Mouse (Mus musculus): ENCODE measurements at regions not wholly inside any gene's neighbourhood (a gene's known extent, or its start where the extent isn't known, plus 50 kb on each side); places are given as distances from the start of the nearest gene placed in this dataset.

DNA sequence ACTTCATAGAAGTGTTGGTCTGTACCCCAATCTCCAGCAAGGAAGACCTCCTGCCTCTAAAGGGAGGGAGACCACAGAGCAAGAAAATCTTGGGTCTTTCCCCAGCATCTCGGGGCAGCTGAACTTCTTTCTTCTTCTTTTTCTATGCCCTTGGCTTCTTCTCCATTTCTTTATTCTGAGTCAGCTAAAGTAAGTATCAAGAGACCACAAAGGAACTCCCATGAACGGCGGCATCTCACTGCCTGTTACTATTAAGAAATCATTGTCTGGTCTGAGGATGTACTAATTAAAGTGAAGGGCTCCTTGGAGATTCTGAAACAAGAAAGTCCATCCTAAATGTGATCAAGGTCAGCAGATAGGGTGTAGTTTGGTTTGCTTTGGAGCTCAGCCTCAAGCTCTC is 64.1 kb upstream of the Tbl1x start:
- Histone ChIP-seq H3K4me2 (no peak overlapping the region), H3K27me3 (no peaks in the 10 kb centered on the region), H3K9me3 (no peaks in the 10 kb centered on the region), H3K36me3 (no peaks in the 10 kb centered on the region), H3K9ac (no peak overlapping the region), H3K27ac (replicated peaks) (no peak overlapping the region), H3K4me1 (replicated peaks) (no peaks in the 10 kb centered on the region), H3K4me3 (no peak overlapping the region)
- no peak for ATAC-seq (ENCODE audit: low FRiP score, low read depth)
- WGBS, result 76% methylated on average over 3 of the region's 3 CpGs

GRCm38 (mm10) chrX:77451977-77452675 is 58.7 kb upstream of the Tbl1x start:
- Histone ChIP-seq H3K4me3 (no peak overlapping the region), H3K36me3 (no peaks in the 10 kb centered on the region), H3K9me3 (no peaks in the 10 kb centered on the region), H3K27ac (replicated peaks) (no peak overlapping the region), H3K9ac (no peak overlapping the region), H3K4me1 (replicated peaks) (no peaks in the 10 kb centered on the region), H3K4me2 (no peak overlapping the region), H3K27me3 (no peaks in the 10 kb centered on the region)
- 38% methylated on average over 1 of the region's 1 CpGs for WGBS
- ATAC-seq (ENCODE audit: low FRiP score, low read depth), result 0 out of 2 replicates have a peak, but pooled peaks have one; percentile 27

Measured in hindbrain, embryonic 15.5 days (tissue).